Mouse (Mus musculus) lung, embryonic 16.5 days (tissue): ENCODE data around the gene Apol9a. TPM values are rescaled to one million over a fixed set of nuclear protein-coding genes. Genes with fewer than 3 reads are reported as not detected.

Experiments used
- ATAC-seq: fragments of 200-750 bp; cut with Nextera tagmentation; 2 replicates; pipeline ENCODE4 v1.8.0; 2017; ENCODE audit warnings: low read depth, mild to moderate bottlenecking, moderate library complexity
- H3K27ac ChIP-seq: fragments of 300-500 bp; sonication (generic); 2 replicates; pipeline ENCODE4 v1.5.1; 2014; ENCODE audit warnings: mild to moderate bottlenecking, control low read depth, low read length
- H3K27me3 ChIP-seq: fragments of 300-500 bp; sonication (generic); 2 replicates; pipeline ENCODE4 v1.6.1; 2014; ENCODE audit warnings: low read depth, low read length, mixed read lengths; ENCODE audit not compliant: control insufficient read depth, insufficient read depth
- H3K36me3 ChIP-seq: fragments of 300-500 bp; sonication (generic); 2 replicates; pipeline ENCODE4 v1.6.1; 2014; ENCODE audit warnings: low read length; ENCODE audit not compliant: control insufficient read depth, insufficient read depth
- H3K4me1 ChIP-seq: fragments of 300-500 bp; sonication (generic); replicated peaks from 2 replicates; pipeline ENCODE4 v1.6.1; 2014; ENCODE audit warnings: low read length, mixed read lengths; ENCODE audit not compliant: control insufficient read depth, insufficient read depth
- H3K4me2 ChIP-seq: fragments of 300-500 bp; sonication (generic); 2 replicates; pipeline ENCODE4 v1.6.1; 2014; ENCODE audit warnings: low read depth, low read length, control low read depth
- H3K4me3 ChIP-seq: fragments of 300-500 bp; sonication (generic); 2 replicates; pipeline ENCODE4 v1.5.1; 2014; ENCODE audit warnings: mild to moderate bottlenecking, low read length, control low read depth
- H3K9ac ChIP-seq: fragments of 300-500 bp; sonication (generic); 2 replicates; pipeline ENCODE4 v1.6.1; 2014; ENCODE audit warnings: low read length, control low read depth
- H3K9me3 ChIP-seq: fragments of 300-500 bp; sonication (generic); 2 replicates; pipeline ENCODE4 v1.6.1; 2016; ENCODE audit warnings: low read length; ENCODE audit not compliant: control insufficient read depth
- WGBS: fragments of 180-500 bp; shearing (Covaris S2); extraction: QIAGEN DNeasy Blood & Tissue Kit; methylation state at CpG from one replicate; pipeline ENCODE4 v1.1.7; 2014; 5-methylcytosine and 5-hydroxymethylcytosine counted together
- polyA plus RNA-seq: library from polyadenylated mRNA; unstranded; fragments of >200 nt; fragmentation: Nextera tagmentation; extraction: Ambion mirVana; gene quantifications from 2 replicates; pipeline ENCODE4 v1.2.1, GENCODE M21; 2015

Apol9a gene
- polyA plus RNA-seq, 1 experiment from 2014 or later, result 0.13 TPM

GRCm38 (mm10) chr15:77358320-77359040, 52.5 kb downstream of the Apol9a start:
- peak overlapping the region; percentile 67 for H3K4me2 ChIP-seq
- H3K4me1 ChIP-seq, result peaks cover 14% of the 10 kb centered on the region
- H3K36me3 ChIP-seq, result no peaks in the 10 kb centered on the region
- H3K27me3 ChIP-seq, result no peaks in the 10 kb centered on the region
- peak; percentile 88 for ATAC-seq
- H3K27ac ChIP-seq, result no peak overlapping the region
- 5% methylated on average over 27 of the region's 29 CpGs for WGBS
- H3K9me3 ChIP-seq, result no peaks in the 10 kb centered on the region
- peak overlapping the region; percentile 42 for H3K4me3 ChIP-seq
- peak overlapping the region; percentile 72 for H3K9ac ChIP-seq

DNA sequence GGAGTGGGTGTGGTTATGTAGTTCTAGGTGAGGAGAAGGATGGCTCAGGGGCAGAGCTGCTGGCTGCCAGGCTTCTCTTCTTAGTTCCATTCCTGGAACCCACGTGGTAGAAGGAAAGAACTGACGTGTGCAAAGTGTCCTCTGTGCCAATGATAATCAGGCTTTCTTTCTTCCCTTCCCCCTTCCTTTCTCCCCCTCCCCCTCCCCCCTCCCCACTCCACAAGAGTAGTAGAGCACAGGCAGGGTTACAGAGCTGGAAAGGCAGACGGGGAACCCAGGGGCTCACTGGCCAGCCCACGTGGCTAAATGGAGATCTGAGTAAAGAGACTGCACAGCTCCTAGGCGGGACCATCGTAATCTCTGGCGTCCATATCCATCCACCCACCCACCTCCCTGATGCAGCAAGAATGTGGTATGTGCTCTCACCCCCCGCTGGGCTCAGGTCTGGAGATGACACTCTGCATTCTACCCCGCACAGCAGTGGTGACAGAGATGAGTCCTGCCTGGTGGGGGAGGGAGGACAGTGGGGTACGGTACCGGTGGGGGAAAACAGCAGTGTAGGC, 54.6 kb downstream of the Apol9a start:
- Histone ChIP-seq H3K9ac (peak overlapping the region; percentile 46), H3K36me3 (no peaks in the 10 kb centered on the region), H3K27me3 (no peaks in the 10 kb centered on the region), H3K4me2 (peak overlapping the region; percentile 41), H3K4me1 (peaks cover 12% of the 10 kb centered on the region), H3K9me3 (no peaks in the 10 kb centered on the region), H3K4me3 (no peak overlapping the region), H3K27ac (no peak overlapping the region)
- no peak for ATAC-seq
- WGBS, result 7% methylated on average over 11 of the region's 11 CpGs

- WGBS, result 91% methylated on average over 6 of the region's 6 CpGs
- ATAC-seq, result no peak
- H3K27me3 ChIP-seq, result no peaks in the 10 kb centered on the region
- no peaks in the 10 kb centered on the region for H3K9me3 ChIP-seq
- H3K4me2 ChIP-seq, result no peak overlapping the region
- H3K4me3 ChIP-seq, result no peak overlapping the region
- no peaks in the 10 kb centered on the region for H3K36me3 ChIP-seq
- no peak overlapping the region for H3K9ac ChIP-seq
- H3K4me1 ChIP-seq, result peaks cover 12% of the 10 kb centered on the region
- H3K27ac ChIP-seq, result no peak overlapping the region
Measured at GRCm38 (mm10) chr15:77354848-77355551, 55.9 kb downstream of the Apol9a start.

DNA sequence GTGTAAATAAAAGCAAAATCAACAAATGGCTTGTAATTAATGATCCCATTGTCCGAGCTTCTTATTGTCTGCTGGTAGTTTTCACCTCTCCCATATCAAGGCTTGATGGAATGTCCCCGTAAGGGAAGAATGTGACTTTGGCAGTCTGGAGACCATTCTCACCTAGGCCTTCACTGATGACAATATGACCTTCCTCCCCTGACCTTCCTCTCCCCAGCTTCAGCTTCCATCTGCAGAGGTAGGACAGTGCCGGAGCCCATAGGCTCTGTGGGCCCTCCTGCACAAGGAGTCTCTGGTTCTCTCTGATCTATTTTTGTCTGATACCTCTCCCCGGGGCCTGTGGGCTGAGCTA, 56.5 kb downstream of the Apol9a start:
- Histone ChIP-seq H3K4me3 (no peak overlapping the region), H3K9me3 (no peaks in the 10 kb centered on the region), H3K27me3 (no peaks in the 10 kb centered on the region), H3K27ac (no peak overlapping the region), H3K4me2 (no peak overlapping the region), H3K4me1 (peaks cover 12% of the 10 kb centered on the region), H3K9ac (no peak overlapping the region), H3K36me3 (no peaks in the 10 kb centered on the region)
- WGBS, result 55% methylated on average over 4 of the region's 4 CpGs
- ATAC-seq, result no peak

Other genes with a start within 250 kb of the Apol9a start
- gene Rbfox2, start 104.1 kb downstream of the Apol9a start, polyA plus RNA-seq, result 39.1 and 41.9 TPM in 2 replicates
- 0.10 and 0.11 TPM in 2 replicates for gene Apol7a, start 12.0 kb downstream of the Apol9a start, polyA plus RNA-seq
- not detected in 2 replicates for gene Apol7b, start 36.4 kb upstream of the Apol9a start, polyA plus RNA-seq
- gene Apol10a, start 65.9 kb upstream of the Apol9a start, polyA plus RNA-seq, result not detected in 2 replicates
- gene Apol11a, start 97.1 kb upstream of the Apol9a start, polyA plus RNA-seq, result not detected in 2 replicates
- not detected in 2 replicates for gene Apol7c, start 122.2 kb upstream of the Apol9a start, polyA plus RNA-seq
- not detected in 2 replicates for gene 1700025B11Rik, start 150.8 kb upstream of the Apol9a start, polyA plus RNA-seq
- 0.06 and 0.09 TPM in 2 replicates for gene Apol10b, start 185.0 kb upstream of the Apol9a start, polyA plus RNA-seq
- not detected in 2 replicates for gene Gm36245, start 188.1 kb upstream of the Apol9a start, polyA plus RNA-seq
- 0.21 TPM in 1 of 2 replicates, not detected in the other for gene Apol11b, start 232.2 kb upstream of the Apol9a start, polyA plus RNA-seq